Mouse (Mus musculus): ENCODE data around the gene Polg2.

GRCm38 (mm10) chr11:106822911-106823310 is 43.6 kb upstream of the Polg2 start:
- no peak for TF ChIP-seq POLR2A (IDR thresholded peaks at IDR 0.05; ENCODE audit: extremely low read depth, insufficient read depth, low read length)
- TF ChIP-seq CTCF (IDR thresholded peaks at IDR 0.05; ENCODE audit: low read depth, low read length), result no peak
